Mouse (Mus musculus): ENCODE data around the gene St3gal2. TPM values are rescaled to one million over a fixed set of nuclear protein-coding genes. Genes with fewer than 3 reads are reported as not detected.
"Not testable (repeated sequence)": the region's sequence is repeated elsewhere in the genome, so short reads cannot be mapped to it uniquely, and the experiment has no call there.

St3gal2 gene
- polyA plus RNA-seq, 1 experiment = 4.7 TPM

DNA sequence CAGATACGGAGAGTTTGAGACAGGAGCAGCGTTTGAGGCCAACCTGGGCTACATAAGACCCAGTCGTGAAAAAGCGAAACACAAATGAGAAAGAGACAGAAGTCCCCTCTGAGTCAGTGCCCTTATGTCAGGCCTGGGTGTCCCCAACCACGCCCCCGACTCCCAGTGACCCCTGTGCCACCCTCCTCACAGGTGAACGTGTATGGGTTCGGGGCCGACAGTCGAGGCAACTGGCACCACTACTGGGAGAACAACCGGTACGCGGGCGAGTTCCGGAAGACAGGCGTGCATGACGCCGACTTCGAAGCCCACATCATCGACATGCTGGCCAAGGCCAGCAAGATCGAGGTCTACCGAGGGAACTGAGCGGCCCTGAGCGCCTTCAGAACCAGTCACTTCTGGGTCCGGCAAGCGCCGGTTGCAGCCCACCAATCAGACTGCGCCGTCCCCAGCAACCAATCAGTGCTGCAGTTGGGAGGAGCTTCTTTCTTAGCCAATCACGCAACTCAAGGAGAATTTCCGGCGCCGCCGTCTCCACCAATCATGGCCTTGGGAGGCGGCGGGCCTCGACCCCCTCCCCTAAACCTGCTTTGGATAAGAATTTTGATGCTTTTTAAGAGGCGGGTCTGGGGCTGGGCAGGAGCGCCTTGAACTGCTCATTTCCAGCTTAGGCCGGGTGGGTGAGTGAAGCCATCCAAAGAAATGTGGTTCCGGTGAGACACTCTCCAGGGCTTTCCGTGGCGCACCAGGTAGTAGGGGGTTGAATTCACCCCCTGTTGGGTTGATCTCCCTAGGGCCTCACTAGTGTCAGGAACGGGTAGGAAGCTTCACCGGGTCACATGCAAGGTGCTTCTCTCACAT lies 50.4 kb downstream of the St3gal2 start:
- H3K27ac ChIP-seq (ENCODE audit: control insufficient read depth, insufficient read depth, low read depth, low read length) = peak overlapping the region; percentile 95
- peaks cover 2% of the 10 kb centered on the region for H3K36me3 ChIP-seq (ENCODE audit: control insufficient read depth, insufficient read depth, low read length)

DNA sequence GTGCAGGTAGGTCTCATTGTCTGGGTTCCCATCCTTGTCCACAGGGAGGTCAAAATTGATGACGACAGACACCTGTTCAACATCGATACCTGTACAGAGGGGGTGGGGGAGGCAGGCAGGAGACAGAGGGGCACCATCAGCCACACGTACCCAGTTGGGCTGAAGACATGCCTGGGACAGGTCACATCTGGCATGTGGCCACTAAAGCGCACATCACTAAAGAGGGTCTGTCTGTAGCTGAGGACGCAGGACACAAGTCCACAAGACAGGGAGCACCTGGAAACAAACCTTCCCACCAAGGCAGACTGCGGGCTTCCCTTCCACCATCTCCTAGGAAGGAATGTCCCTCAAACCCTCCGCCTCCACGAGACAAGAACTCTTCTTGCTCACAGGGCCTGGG lies 56.8 kb downstream of the St3gal2 start:
- H3K27ac ChIP-seq (ENCODE audit: control insufficient read depth, insufficient read depth, low read depth, low read length); H3K4me3 ChIP-seq (ENCODE audit: control insufficient read depth, low read depth, low read length); H3K4me1 ChIP-seq (ENCODE audit: control insufficient read depth, insufficient read depth, low read length); H3K36me3 ChIP-seq (ENCODE audit: control insufficient read depth, insufficient read depth, low read length); H3K27me3 ChIP-seq (ENCODE audit: control insufficient read depth, insufficient read depth, low read length): not testable (repeated sequence)

More for the DNA sequence above, 50.4 kb downstream of the St3gal2 start:
- TF ChIP-seq POLR2A (IDR thresholded peaks at IDR 0.05; ENCODE audit: control insufficient read depth, low read depth, low read length) (peak; percentile 95), CTCF (IDR thresholded peaks at IDR 0.05; ENCODE audit: control insufficient read depth, insufficient read depth, insufficient replicate concordance, low read depth, low read length) (no peak)
- Histone ChIP-seq H3K27me3 (ENCODE audit: control insufficient read depth, insufficient read depth, low read length) (no peaks in the 10 kb centered on the region), H3K4me1 (ENCODE audit: control insufficient read depth, insufficient read depth, low read length) (peaks cover 13% of the 10 kb centered on the region), H3K4me3 (ENCODE audit: control insufficient read depth, low read depth, low read length) (peak overlapping the region; percentile 98)

DNA sequence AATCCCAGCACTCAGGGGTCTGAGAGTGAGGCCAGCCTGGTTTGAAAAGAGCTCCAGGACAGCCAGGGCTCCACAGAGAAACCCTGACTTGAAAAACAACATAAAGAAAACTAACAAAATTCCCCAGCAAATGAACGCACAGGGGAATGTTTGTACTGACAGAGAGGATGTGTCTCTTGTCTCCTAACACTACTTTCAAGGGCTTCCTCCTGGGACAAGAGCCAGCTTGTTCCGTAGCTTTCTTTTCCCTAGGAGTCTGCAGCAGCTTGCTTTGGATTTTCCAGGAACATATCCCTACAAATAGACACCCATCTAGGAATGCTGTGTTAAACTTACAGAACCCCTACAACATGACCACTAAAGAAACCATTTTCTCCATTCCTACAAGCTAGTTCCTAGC lies 58.3 kb downstream of the St3gal2 start:
- H3K27me3 ChIP-seq (ENCODE audit: control insufficient read depth, insufficient read depth, low read length); H3K4me1 ChIP-seq (ENCODE audit: control insufficient read depth, insufficient read depth, low read length); H3K4me3 ChIP-seq (ENCODE audit: control insufficient read depth, low read depth, low read length); H3K36me3 ChIP-seq (ENCODE audit: control insufficient read depth, insufficient read depth, low read length); H3K27ac ChIP-seq (ENCODE audit: control insufficient read depth, insufficient read depth, low read depth, low read length): not testable (repeated sequence)

DNA sequence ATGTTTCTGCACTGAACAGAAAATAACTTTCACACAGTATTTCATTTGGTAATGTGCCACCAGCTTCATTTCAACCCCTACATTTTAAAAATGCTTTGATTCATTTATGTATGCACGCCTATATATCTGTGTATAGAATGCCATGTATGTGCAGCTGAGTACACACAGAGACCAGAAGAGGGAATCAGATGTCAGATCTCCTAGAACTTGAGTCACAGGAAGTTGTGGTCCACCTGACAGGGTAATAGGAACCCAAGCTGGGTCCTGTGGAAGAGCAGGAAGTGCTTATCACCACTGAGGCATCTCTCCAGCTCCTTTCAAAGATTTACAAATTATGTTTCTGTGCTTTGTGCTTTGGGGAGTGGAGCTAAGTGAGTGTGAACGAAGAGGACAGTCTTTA lies 61.6 kb downstream of the St3gal2 start:
- Histone ChIP-seq H3K36me3 (ENCODE audit: control insufficient read depth, insufficient read depth, low read length) (peaks cover 3% of the 10 kb centered on the region), H3K27ac (ENCODE audit: control insufficient read depth, insufficient read depth, low read depth, low read length) (no peak overlapping the region), H3K4me1 (ENCODE audit: control insufficient read depth, insufficient read depth, low read length) (no peaks in the 10 kb centered on the region), H3K27me3 (ENCODE audit: control insufficient read depth, insufficient read depth, low read length) (no peaks in the 10 kb centered on the region), H3K4me3 (ENCODE audit: control insufficient read depth, low read depth, low read length) (no peak overlapping the region)
- TF ChIP-seq CTCF (IDR thresholded peaks at IDR 0.05; ENCODE audit: control insufficient read depth, insufficient read depth, insufficient replicate concordance, low read depth, low read length) (no peak), POLR2A (IDR thresholded peaks at IDR 0.05; ENCODE audit: control insufficient read depth, low read depth, low read length) (no peak)

DNA sequence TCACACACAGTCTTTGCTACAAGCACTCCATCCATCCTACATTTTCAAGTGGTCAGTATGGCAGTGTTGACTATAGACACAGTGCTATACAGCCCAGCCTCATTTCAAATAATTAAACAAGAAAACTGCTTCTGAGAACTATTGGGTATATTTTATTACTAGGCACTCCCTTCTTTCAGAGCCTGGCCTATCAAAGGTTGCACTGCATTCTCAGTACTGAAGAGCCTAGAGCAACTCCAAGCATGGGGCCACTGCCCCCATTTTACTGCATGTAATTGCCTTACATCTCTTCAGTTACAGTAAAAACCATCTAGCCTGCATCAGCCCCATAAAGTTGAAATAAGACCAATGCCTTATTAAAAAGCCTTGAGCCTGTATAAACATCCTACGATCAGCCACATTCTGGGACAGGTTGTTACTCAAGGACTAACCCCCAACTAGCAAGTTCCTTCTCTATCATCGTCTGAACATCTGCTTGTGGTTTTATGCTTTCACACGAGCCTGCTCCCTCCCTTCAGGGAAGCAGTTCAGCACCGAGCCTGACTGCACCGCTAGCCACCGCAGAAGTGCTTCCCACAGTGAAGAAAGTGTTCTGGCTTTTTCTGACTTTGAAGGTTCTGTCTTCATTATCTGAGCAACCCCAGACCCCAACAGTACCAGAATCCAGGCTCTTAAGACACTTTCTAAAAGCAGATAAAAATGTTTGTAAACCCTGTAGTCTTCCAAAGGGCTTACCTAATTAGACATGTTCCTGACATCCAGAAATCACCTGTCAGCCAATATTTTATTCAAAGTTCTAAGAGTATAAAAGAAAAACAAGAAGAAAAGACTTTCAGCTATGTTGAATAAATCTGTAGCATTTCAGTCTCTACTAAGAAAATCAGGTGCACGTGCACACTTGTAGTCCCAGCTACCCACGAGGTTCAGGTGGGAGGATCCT lies 68.4 kb downstream of the St3gal2 start:
- no peaks in the 10 kb centered on the region for H3K27me3 ChIP-seq (ENCODE audit: control insufficient read depth, insufficient read depth, low read length)
- no peak overlapping the region for H3K4me3 ChIP-seq (ENCODE audit: control insufficient read depth, low read depth, low read length)
- H3K27ac ChIP-seq (ENCODE audit: control insufficient read depth, insufficient read depth, low read depth, low read length) = no peak overlapping the region
- H3K36me3 ChIP-seq (ENCODE audit: control insufficient read depth, insufficient read depth, low read length) = peaks cover 2% of the 10 kb centered on the region; the same call in 1 of the 2 replicates
- TF ChIP-seq POLR2A (IDR thresholded peaks at IDR 0.05; ENCODE audit: control insufficient read depth, low read depth, low read length) (no peak), CTCF (IDR thresholded peaks at IDR 0.05; ENCODE audit: control insufficient read depth, insufficient read depth, insufficient replicate concordance, low read depth, low read length) (no peak)
- H3K4me1 ChIP-seq (ENCODE audit: control insufficient read depth, insufficient read depth, low read length) = no peaks in the 10 kb centered on the region

DNA sequence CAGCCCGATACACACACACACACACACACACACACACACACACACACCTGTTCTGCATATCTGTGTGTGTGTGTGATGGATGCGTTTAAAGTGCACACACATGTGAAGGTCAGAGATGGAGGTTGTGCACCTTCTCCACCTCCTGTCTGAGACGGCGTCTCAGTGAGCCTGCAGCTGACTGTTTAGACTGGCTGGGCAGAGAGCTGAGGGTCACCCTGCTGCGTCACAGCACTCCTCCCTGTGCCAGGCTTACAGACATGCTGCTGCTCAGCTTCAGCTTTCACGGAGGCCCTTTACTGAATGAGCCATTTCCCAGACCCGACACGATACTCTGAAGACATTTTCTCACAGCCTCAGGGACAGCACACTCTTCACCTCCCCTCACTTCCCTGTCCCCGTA lies 70.3 kb downstream of the St3gal2 start:
- Histone ChIP-seq H3K27me3 (ENCODE audit: control insufficient read depth, insufficient read depth, low read length) (no peaks in the 10 kb centered on the region), H3K27ac (ENCODE audit: control insufficient read depth, insufficient read depth, low read depth, low read length) (no peak overlapping the region), H3K36me3 (ENCODE audit: control insufficient read depth, insufficient read depth, low read length) (peaks cover 2% of the 10 kb centered on the region; the same call in 1 of the 2 replicates), H3K4me1 (ENCODE audit: control insufficient read depth, insufficient read depth, low read length) (no peaks in the 10 kb centered on the region), H3K4me3 (ENCODE audit: control insufficient read depth, low read depth, low read length) (no peak overlapping the region)
- TF ChIP-seq POLR2A (IDR thresholded peaks at IDR 0.05; ENCODE audit: control insufficient read depth, low read depth, low read length) = no peak
- TF ChIP-seq CTCF (IDR thresholded peaks at IDR 0.05; ENCODE audit: control insufficient read depth, insufficient read depth, insufficient replicate concordance, low read depth, low read length) = no peak

DNA sequence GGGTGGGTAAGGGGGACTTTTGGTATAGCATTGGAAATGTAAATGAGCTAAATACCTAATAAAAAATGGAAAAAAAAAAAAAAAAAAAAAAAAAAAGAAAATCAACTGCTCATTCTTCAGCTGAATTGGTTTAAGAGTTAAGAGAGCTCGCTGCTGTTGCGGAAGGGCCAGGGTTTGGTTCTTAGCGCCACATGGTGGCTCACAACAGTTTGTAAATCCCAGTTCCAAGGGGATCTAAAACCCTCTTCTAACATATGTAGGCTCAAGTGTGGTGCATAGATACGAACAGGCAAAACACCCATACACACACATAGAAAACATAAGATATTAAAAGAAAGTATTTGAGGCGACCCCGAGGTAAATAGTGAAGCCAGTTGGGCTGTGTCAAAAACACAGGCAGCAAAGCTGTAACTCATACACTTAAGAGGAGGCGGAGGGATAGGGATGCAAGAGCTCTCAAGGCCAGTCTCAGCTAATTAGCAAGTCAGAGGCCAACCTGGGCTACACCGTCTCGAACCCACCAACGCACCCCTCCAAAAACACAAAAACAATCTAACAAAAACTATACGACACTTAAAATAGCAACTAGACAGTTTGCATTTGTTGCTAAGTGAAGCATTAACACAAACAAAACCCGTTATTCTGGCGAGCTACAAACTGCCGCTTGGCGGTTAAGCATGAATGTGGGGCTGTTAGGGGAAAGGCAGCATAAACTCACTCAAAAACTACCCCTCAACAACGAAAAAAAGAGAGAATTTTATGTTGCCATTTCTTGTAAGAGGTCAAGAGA lies 77.1 kb downstream of the St3gal2 start:
- Histone ChIP-seq H3K4me3 (ENCODE audit: control insufficient read depth, low read depth, low read length) (peak overlapping the region; percentile 98), H3K27ac (ENCODE audit: control insufficient read depth, insufficient read depth, low read depth, low read length) (no peak overlapping the region)
- no peak for TF ChIP-seq CTCF (IDR thresholded peaks at IDR 0.05; ENCODE audit: control insufficient read depth, insufficient read depth, insufficient replicate concordance, low read depth, low read length)
- no peak for TF ChIP-seq POLR2A (IDR thresholded peaks at IDR 0.05; ENCODE audit: control insufficient read depth, low read depth, low read length)

More for the DNA sequence above, 77.1 kb downstream of the St3gal2 start:
- Histone ChIP-seq H3K27me3 (ENCODE audit: control insufficient read depth, insufficient read depth, low read length) (no peaks in the 10 kb centered on the region), H3K4me1 (ENCODE audit: control insufficient read depth, insufficient read depth, low read length) (peaks cover 5% of the 10 kb centered on the region), H3K36me3 (ENCODE audit: control insufficient read depth, insufficient read depth, low read length) (no peaks in the 10 kb centered on the region; the same call in 1 of the 2 replicates)
